Mouse (Mus musculus): ENCODE measurements at regions not wholly inside any gene's neighbourhood (a gene's known extent, or its start where the extent isn't known, plus 50 kb on each side); places are given as distances from the start of the nearest gene placed in this dataset.
"Not testable (repeated sequence)": the region's sequence is repeated elsewhere in the genome, so short reads cannot be mapped to it uniquely, and the experiment has no call there.

- TF ChIP-seq CTCF (IDR thresholded peaks at IDR 0.05; ENCODE audit: control insufficient read depth, insufficient read depth, insufficient read length); CEBPB (IDR thresholded peaks at IDR 0.05; ENCODE audit: low read depth); MYOG (IDR thresholded peaks at IDR 0.05; ENCODE audit: control insufficient read depth, extremely low read depth, insufficient read length); MAX (IDR thresholded peaks at IDR 0.05); MYOD1 (IDR thresholded peaks at IDR 0.05; ENCODE audit: control insufficient read depth, insufficient read length, low read depth); USF1 (IDR thresholded peaks at IDR 0.05; ENCODE audit: low read depth): not testable (repeated sequence)
Observed at GRCm38 (mm10) chr6:19941784-19942183, 1075.7 kb downstream of the Ankrd7 start.

All from C2C12 (cell line).